Mouse (Mus musculus) heart, postnatal 0 days (tissue): ENCODE measurements around the gene Lpin1.

ENCODE experiments used
- CTCF ChIP-seq: IDR thresholded peaks from 2 replicates; pipeline ENCODE4 v1.5.1; 2016; ENCODE audit warnings: antibody characterized with exemption, control low read depth, low read depth
- EP300 ChIP-seq: IDR thresholded peaks from 2 replicates; pipeline ENCODE4 v1.6.1; 2016; ENCODE audit warnings: antibody characterized with exemption, low read depth

GRCm38 (mm10) chr12:16557271-16557670 is 53.5 kb downstream of the Lpin1 start:
- TF ChIP-seq CTCF (no peak), EP300 (no peak)
